Mouse (Mus musculus): ENCODE measurements around the gene Ipo7.
"Not testable (repeated sequence)": the region's sequence is repeated elsewhere in the genome, so short reads cannot be mapped to it uniquely, and the experiment has no call there.

Ipo7 gene

GRCm38 (mm10) chr7:110018117-110018630 lies at the start of gene Ipo7:
Gene Ipo7 (plus strand): TSS chr7:110018274.
- peak; percentile 95 to 97 for DNase-seq (ENCODE audit: low spot score in 2 of 2)

DNA sequence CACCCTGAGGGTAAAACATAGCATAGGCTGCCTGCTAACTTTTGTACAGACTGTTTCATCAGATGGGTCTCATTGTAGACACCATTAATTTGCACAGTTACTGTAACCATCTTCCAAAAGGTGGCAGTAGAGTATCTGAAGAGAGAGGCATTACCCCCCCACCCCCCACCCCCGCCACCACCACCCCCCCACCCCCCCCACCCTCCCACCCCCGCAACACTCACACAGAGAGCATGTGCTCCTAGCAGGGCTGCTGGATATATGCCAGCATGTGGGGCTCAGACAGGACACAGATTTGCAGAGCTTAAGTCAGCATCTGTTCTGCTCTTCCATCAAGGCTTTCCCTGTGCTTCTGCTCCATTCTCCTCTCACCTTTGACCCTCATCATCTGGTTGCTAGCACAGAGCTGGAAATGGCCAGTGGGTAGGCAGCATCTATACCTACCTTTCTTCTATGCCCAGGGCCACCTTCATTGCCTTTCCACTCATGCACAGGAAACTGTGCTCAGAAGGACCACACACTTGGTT lies 49.1 kb upstream of the Ipo7 start:
- no peak for DNase-seq (ENCODE audit: low spot score in 2 of 2)

- DNase-seq (ENCODE audit: low spot score in 2 of 2), result no peak
Observed at GRCm38 (mm10) chr7:109969542-109969941, 48.5 kb upstream of the Ipo7 start.

DNA sequence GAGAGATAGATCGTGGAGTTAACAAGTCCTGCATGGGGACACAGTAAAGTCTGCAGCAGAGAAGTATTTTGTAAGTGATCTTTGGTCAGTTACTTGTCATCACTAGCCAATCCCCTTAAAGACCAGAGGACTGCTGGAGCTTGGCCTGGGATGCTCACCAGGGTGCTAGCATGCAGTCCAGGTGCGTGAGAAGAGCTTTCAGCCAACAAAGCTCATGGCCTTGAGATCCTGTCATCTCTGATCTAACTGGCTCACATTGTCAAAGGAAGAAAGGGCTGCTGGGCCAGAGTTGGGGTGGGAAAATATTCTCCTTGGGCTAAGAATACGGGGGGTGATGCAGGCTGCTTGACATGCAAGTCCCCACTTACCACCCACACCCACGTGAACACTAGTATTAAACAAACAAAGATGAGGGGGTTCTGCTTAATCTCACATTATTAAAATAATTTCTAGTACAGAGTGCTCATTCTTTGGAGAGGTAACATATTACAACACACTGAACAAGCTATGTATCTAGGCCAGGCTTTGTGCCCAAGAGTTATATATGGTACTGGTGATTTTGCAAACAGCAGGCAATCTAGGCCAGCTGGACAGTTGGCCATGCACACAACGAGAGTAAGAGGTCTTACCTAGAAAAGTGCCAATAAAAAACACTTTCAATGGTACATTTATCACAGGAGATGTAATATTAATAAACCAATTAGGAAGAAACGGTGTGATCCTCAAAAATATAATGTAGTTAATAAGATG lies 41.9 kb upstream of the Ipo7 start:
- DNase-seq (ENCODE audit: low spot score in 2 of 2), result no peak

GRCm38 (mm10) chr7:109977131-109977530 lies 40.9 kb upstream of the Ipo7 start:
- DNase-seq (ENCODE audit: low spot score in 2 of 2), result not testable (repeated sequence)

DNA sequence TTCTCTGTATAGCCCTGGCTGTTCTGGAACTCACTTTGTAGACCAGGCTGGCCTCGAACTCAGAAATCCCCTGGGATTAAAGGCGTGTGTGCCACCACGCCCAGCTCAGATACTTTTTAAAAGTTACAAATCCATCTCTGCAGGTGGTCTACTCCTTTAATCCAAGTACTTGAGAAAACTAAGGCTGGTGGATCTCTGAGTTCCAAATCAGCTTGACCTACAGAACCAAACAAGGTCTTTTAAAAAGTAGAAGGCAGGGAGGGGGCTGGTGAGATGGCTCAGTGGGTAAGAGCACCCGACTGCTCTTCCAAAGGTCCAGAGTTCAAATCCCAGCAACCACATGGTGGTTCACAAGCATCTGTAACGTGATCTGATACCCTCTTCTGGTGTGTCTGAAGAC lies 33.5 kb upstream of the Ipo7 start:
- not testable (repeated sequence) for DNase-seq (ENCODE audit: low spot score in 2 of 2)

DNA sequence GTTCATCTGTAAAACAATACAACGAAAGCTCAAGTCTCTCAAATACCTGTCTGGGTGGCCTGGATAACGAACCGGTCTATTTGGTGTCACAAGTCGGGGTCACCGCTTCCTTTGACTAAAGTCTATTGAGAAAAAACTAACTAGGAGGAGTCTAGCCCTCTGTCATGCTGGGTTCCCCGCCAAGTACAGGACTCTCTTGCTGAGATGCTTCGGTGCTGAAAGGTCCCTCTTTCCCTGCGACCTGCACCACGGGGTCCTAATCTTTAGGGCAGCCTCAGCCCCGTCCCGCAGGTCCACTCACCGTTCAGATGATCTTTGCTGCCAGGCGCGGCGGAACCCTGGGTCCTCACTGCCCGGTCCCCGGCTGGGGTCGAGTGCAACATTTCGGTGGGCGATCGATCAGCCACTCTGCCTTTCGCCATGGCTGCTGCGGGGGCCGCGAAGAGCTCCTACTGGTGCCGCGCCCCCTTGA lies 32.4 kb upstream of the Ipo7 start:
- DNase-seq (ENCODE audit: low spot score in 2 of 2), result peak in 1 of 2 experiments; percentile 33

GRCm38 (mm10) chr7:109986133-109986669 lies 31.9 kb upstream of the Ipo7 start:
- DNase-seq (ENCODE audit: low spot score in 2 of 2), result peak; percentile 97 to 99

- not testable (repeated sequence) for DNase-seq (ENCODE audit: low spot score in 2 of 2)
Observed at GRCm38 (mm10) chr7:109986775-109987174, 31.3 kb upstream of the Ipo7 start, which contains the start of gene Tmem41b. Gene Tmem41b (minus strand): TSS chr7:109986929.

- DNase-seq (ENCODE audit: low spot score in 2 of 2), result no peak
Observed at GRCm38 (mm10) chr7:109991286-109991685, 26.8 kb upstream of the Ipo7 start.

- DNase-seq (ENCODE audit: low spot score in 2 of 2), result no peak
Observed at GRCm38 (mm10) chr7:109993157-109993959, 24.7 kb upstream of the Ipo7 start.

- DNase-seq (ENCODE audit: low spot score in 2 of 2), result no peak
Observed at GRCm38 (mm10) chr7:109998388-109998787, 19.7 kb upstream of the Ipo7 start.

DNA sequence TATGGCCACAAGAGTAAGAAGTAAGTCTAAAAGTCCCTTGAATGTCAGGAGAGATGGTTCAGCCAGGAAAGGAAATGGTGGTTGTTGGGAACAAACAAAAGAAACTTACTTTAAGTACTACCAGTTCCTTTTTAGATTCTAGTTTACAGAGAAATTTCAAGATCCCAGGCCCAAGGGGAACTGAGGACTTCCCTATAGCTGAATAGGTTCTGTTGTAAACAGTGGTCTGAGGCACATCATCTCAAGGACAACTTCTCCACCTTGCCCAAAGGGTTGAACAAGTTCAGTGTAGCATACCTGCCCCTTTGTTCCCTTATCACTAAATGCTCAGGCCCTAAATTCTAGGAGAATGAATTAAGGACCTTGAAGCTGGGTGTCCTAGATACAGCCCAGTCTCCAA lies 16.0 kb upstream of the Ipo7 start:
- no peak for DNase-seq (ENCODE audit: low spot score in 2 of 2)

GRCm38 (mm10) chr7:110002968-110003367 lies 15.1 kb upstream of the Ipo7 start:
- peak; percentile 18 to 20 for DNase-seq (ENCODE audit: low spot score in 2 of 2)

DNA sequence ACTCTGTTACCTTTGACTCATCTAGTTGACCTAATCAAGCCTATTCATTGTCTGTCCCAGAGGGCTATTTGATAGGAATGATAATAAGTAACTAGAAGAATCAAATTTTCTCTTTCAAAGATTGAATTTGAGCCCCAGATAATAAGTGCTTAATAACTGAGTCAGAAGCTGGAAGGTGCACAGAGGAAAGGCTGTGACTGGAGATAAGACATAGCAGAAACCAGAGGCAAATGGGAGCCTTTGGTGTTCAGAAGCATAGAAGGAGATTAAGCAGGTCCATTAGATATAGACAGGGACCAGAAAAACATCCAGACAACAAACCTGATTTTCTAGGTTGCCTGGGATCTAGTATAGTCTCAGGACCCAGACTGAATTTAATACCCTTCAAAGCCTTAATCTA lies 12.1 kb upstream of the Ipo7 start:
- DNase-seq (ENCODE audit: low spot score in 2 of 2), result no peak

GRCm38 (mm10) chr7:110006471-110007195 lies 11.4 kb upstream of the Ipo7 start:
- DNase-seq (ENCODE audit: low spot score in 2 of 2), result no peak

DNA sequence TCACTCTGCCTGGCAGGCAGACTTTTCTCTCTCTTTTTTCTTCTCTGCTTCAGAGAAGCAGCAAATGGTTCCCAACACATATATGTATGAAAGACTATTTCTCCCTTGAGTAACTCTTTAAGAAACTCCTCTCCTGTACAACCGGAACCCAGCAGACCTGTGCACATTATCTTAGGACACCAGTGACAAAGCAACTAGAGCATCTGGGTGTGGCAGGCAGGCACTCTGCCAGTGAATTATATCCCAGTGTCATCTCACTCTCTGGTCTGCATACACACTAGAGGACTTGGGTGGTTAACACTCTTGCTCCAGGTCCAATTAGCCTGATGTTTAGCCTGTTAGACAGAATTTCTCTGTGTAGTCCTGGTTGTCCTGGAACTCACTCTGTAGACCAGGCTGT lies 9.6 kb upstream of the Ipo7 start:
- DNase-seq (ENCODE audit: low spot score in 2 of 2), result no peak

DNA sequence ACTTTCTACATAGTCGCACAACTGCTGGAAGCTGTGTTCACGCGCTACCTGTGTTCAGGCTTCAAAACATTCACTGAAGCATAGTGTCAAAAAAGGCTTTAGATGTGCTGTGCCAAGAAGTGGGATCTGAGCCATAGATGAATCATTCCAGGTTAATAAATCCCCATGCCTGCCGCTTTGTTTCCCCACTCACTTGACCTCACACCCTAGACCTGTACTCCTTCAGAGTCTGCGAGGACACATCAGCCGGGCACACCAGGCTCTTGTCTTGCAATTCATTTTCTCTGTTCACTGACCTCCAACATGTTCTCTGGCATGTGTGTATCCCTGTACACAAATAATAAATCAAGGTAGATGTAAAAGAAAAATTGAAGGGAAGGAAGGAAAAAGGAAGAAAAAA lies 9.0 kb upstream of the Ipo7 start:
- no peak for DNase-seq (ENCODE audit: low spot score in 2 of 2)

- DNase-seq (ENCODE audit: low spot score in 2 of 2), result no peak
Observed at GRCm38 (mm10) chr7:110011417-110011816, 6.7 kb upstream of the Ipo7 start.

GRCm38 (mm10) chr7:110014272-110014671 lies 3.8 kb upstream of the Ipo7 start:
- no peak for DNase-seq (ENCODE audit: low spot score in 2 of 2)
